Mouse (Mus musculus) hindbrain, embryonic 10.5 days (tissue): ENCODE data around the gene Map7d3. TPM values are rescaled to one million over a fixed set of nuclear protein-coding genes. Genes with fewer than 3 reads are reported as not detected.

ENCODE experiments used
- DNase-seq: peaks from one replicate; pipeline ENCODE4 v3.0.0-alpha.2; 2017; ENCODE audit warnings: low spot score
- H3K27ac ChIP-seq: fragments of 300-500 bp; sonication (generic); 2 replicates; pipeline ENCODE4 v1.5.1; 2016; ENCODE audit warnings: mild to moderate bottlenecking, moderate library complexity
- H3K27me3 ChIP-seq: fragments of 300-500 bp; sonication (generic); 2 replicates; pipeline ENCODE4 v1.6.1; 2016; ENCODE audit warnings: mild to moderate bottlenecking; ENCODE audit not compliant: poor library complexity, insufficient read depth, severe bottlenecking
- H3K36me3 ChIP-seq: fragments of 300-500 bp; sonication (generic); 2 replicates; pipeline ENCODE4 v1.6.1; 2016; ENCODE audit warnings: mild to moderate bottlenecking, moderate library complexity
- H3K4me1 ChIP-seq: fragments of 300-500 bp; sonication (generic); replicated peaks from 2 replicates; pipeline ENCODE4 v1.6.1; 2016; ENCODE audit warnings: mild to moderate bottlenecking
- H3K4me3 ChIP-seq: fragments of 300-500 bp; sonication (generic); 2 replicates; pipeline ENCODE4 v1.5.1; 2016; ENCODE audit warnings: mild to moderate bottlenecking, moderate library complexity
- H3K9me3 ChIP-seq: fragments of 300-500 bp; sonication (generic); 2 replicates; pipeline ENCODE4 v1.6.1; 2016; ENCODE audit warnings: mild to moderate bottlenecking, moderate library complexity
- WGBS: fragments of 180-500 bp; shearing (Covaris S2); methylation state at CpG from one replicate; pipeline ENCODE4 v1.1.7; 2016; 5-methylcytosine and 5-hydroxymethylcytosine counted together
- polyA plus RNA-seq: library from polyadenylated mRNA; unstranded; fragments of >200 nt; fragmentation: Nextera tagmentation; extraction: Ambion mirVana; gene quantifications from 2 replicates; pipeline ENCODE4 v1.2.1, GENCODE M21; 2016

Gene Map7d3
- polyA plus RNA-seq, 1 experiment from 2014 or later: 2.4 TPM

DNA sequence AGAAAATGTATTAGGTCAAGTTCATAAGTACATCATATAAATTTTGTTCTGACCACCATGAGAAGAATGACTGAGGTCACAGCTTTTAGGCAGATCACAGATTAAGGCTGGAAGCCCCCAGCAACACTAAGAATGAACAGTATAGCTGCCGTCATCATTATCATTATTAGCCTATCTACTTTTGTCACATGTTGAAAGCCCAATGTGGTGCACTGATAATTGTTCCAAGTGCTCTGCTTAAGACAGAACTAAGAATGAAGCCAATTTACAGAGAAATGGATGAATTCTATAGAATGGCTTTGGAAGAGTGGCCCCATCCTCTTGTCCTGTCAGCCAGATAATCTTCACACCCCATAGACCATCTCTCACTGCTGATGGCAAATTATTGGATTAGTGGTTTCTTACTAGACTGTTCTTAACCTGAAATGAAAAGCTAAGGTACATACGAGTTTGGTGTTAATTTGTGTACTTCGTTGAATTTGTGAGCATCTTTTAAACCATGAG, 61.8 kb downstream of the Map7d3 start:
- Histone ChIP-seq H3K27ac (no peak overlapping the region), H3K9me3 (no peaks in the 10 kb centered on the region), H3K4me1 (no peaks in the 10 kb centered on the region), H3K4me3 (no peak overlapping the region), H3K27me3 (no peaks in the 10 kb centered on the region), H3K36me3 (0 out of 2 replicates have a peak, but pooled peaks cover 4% of the 10 kb centered on the region)
- DNase-seq: no peak
- 91% methylated on average over 3 of the region's 3 CpGs for WGBS

DNA sequence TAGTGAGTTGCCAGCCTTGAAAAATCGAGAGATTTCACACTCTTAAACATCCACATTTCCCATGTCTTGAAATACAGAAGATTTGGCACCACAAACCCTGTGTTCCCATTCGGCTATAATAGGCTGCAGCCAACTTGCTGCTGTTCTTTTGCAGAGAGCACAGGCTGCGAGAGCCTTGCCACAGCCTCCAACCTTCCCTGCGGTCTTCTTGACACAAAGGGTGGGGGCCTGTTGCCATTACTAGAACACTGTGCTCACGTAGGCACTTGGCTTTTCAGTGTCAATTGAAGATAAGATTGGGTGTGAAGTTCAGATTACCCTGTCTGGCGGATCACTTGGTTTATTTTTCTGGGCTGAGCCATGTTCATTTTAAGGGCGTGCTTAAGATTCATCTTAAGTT, 65.8 kb downstream of the Map7d3 start:
- H3K4me1 ChIP-seq: no peaks in the 10 kb centered on the region
- H3K4me3 ChIP-seq: no peak overlapping the region
- DNase-seq: no peak
- H3K27me3 ChIP-seq: no peaks in the 10 kb centered on the region
- no peaks in the 10 kb centered on the region for H3K9me3 ChIP-seq
- 0 out of 2 replicates have a peak, but pooled peaks cover 4% of the 10 kb centered on the region for H3K36me3 ChIP-seq
- 82% methylated on average over 7 of the region's 7 CpGs for WGBS
- no peak overlapping the region for H3K27ac ChIP-seq

DNA sequence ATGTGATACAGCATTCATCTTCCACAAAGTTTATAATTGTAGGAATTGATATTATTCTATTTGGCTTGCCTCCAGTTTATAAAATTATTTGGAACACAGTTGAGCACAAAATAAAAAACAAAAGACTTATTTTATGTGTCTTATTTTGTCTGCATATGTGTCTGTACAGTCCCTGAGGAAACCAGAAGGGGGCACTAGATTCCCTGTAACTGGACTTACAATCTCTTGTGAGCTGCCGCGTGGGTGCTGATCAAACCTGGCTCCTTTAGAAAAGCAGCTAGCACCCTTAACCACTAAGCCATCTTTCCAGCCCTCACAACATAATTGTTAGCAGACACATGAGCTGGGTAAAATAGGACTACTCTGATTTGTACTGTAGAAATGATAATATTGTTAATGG, 66.5 kb downstream of the Map7d3 start:
- Histone ChIP-seq H3K36me3 (0 out of 2 replicates have a peak, but pooled peaks cover 4% of the 10 kb centered on the region), H3K4me3 (no peak overlapping the region), H3K9me3 (no peaks in the 10 kb centered on the region), H3K27ac (no peak overlapping the region), H3K27me3 (no peaks in the 10 kb centered on the region), H3K4me1 (no peaks in the 10 kb centered on the region)
- 42% methylated on average over 2 of the region's 2 CpGs for WGBS
- DNase-seq: no peak

DNA sequence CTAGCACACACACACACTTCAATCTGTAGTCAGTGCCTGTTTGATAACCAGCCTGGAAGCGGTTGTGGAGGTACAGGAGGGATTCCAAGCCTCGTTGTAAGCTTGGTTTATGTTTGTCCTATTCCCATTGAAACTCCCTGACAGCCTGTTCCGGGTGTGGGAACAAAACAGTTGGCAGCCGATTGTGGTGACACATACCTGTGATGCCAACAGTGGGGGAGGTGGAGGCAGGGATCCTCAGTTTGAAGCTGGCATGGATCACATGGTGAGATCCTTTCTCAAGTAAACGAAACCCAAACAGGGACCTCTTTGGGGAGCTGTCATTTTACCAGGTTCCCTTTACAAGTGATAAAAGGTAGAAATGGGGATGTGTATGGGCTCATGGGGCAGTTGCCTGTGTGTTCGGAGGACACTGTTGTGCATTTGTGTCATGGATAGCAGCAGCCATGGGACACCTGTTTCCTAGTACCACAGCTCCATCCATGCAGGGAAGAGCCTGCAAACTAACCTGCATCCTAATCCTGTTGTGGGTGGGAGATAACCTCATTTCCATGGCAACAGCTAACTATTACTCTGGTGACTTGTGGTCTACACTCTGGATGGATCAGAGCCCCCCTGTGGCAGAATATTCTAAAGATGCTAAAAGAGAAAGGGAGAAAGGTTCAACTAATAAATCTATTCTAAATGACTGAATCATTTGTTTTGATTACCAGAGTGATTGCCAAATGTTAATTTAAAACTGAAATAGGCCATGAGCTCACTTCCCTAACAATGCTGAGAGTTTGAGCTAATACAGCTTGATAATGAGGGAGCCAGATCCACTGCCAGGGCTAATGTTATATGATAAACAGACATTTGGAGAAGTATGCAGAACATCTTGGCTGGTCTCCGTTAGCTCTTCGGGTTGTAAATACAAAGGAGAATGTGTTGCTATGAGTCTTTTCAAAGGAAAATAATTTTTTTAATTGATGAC, 68.5 kb downstream of the Map7d3 start:
- H3K27ac ChIP-seq: no peak overlapping the region
- DNase-seq: no peak
- 86% methylated on average over 8 of the region's 8 CpGs for WGBS

DNA sequence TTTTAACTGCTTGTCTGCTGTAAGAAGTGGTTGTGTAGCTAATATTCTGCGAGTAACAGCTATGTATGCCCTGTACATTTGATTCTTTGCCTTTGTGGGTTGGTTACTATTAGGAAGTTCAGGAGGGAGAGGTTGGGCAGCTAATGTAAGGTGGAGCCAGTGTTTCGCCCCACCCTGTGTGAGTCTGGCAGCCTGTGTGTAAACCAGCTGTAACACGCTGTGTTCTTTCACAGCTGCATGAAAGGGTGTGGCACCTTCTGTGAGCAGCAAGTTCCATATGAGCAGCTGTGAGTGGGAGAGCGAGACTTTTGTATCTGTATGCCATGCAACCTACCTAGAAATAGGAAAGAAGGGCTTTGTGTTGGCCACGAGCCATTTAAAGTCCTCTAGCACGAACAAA, 70.0 kb downstream of the Map7d3 start:
- no peak overlapping the region for H3K27ac ChIP-seq
- 79% methylated on average over 6 of the region's 6 CpGs for WGBS
- DNase-seq: no peak
- peaks cover 9% of the 10 kb centered on the region; the same call in 1 of the 2 replicates for H3K36me3 ChIP-seq
- H3K4me1 ChIP-seq: no peaks in the 10 kb centered on the region
- H3K9me3 ChIP-seq: no peaks in the 10 kb centered on the region
- no peak overlapping the region for H3K4me3 ChIP-seq
- H3K27me3 ChIP-seq: no peaks in the 10 kb centered on the region

More for the DNA sequence above, 68.5 kb downstream of the Map7d3 start:
- Histone ChIP-seq H3K36me3 (0 out of 2 replicates have a peak, but pooled peaks cover 4% of the 10 kb centered on the region), H3K4me3 (no peak overlapping the region), H3K27me3 (no peaks in the 10 kb centered on the region), H3K4me1 (no peaks in the 10 kb centered on the region), H3K9me3 (no peaks in the 10 kb centered on the region)

DNA sequence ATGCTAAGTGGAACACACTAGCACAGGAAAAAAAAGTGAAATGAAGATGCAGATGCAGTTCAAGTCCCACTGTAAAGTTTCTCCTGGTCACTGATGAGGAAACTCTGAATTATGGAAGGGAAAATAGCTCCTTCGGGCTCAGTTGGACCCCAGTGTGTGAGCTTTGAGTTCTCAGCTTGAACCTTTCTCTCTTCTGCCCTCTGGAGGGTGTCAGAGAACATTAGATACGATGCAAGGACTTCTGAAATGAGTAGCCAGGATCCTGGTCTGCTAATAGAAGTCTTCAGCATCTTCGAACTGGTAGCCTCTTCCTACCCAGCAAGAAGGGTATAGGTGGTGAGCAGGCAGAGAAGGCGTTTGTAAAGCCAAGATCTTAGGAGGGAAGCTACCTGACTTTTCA, 70.6 kb downstream of the Map7d3 start:
- Histone ChIP-seq H3K4me3 (no peak overlapping the region), H3K36me3 (peaks cover 9% of the 10 kb centered on the region; the same call in 1 of the 2 replicates), H3K27me3 (no peaks in the 10 kb centered on the region), H3K4me1 (no peaks in the 10 kb centered on the region), H3K9me3 (no peaks in the 10 kb centered on the region), H3K27ac (no peak overlapping the region)
- DNase-seq: no peak
- WGBS: 62% methylated on average over 4 of the region's 4 CpGs

Other genes starting within 250 kb of the Map7d3 start
- 38.9 and 39.6 TPM in 2 replicates for gene Mmgt1, start 224.3 kb downstream of the Map7d3 start, polyA plus RNA-seq
- 13.3 and 15.6 TPM in 2 replicates for gene Slc9a6, start 212.6 kb downstream of the Map7d3 start, polyA plus RNA-seq
- 81.0 and 87.1 TPM in 2 replicates for gene Fhl1, start 90.5 kb downstream of the Map7d3 start, polyA plus RNA-seq
- gene Adgrg4, start 47.8 kb upstream of the Map7d3 start, polyA plus RNA-seq: not detected in 2 replicates
- not detected in 2 replicates for gene Brs3, start 220.7 kb upstream of the Map7d3 start, polyA plus RNA-seq
- 60.4 and 73.7 TPM in 2 replicates for gene Htatsf1, start 231.3 kb upstream of the Map7d3 start, polyA plus RNA-seq